Mouse (Mus musculus) cerebellum, postnatal 25 days (tissue): ENCODE results near the gene Arl2bp.
A peak's percentile ranks its signal among the peaks of the same experiment; 100 is the strongest.

Experiments
- DNase-seq, 2 experiments: peaks; one replicate each; pipeline ENCODE4 v3.0.0; 2021; ENCODE audit warnings: mixed read lengths in 2 of 2

Gene Arl2bp

GRCm38 (mm10) chr8:94695994-94696384 is 29.6 kb downstream of the Arl2bp start, which contains the start of gene Pllp:
Pllp (minus strand) TSS chr8:94696278.
- DNase-seq: peak in 1 of 2 experiments; percentile 49

- DNase-seq: no peak
Measured at GRCm38 (mm10) chr8:94696566-94696965, 30.2 kb downstream of the Arl2bp start.

GRCm38 (mm10) chr8:94697956-94698355 is 31.6 kb downstream of the Arl2bp start:
- DNase-seq: peak in 1 of 2 experiments; percentile 1

GRCm38 (mm10) chr8:94699366-94699765 is 33.0 kb downstream of the Arl2bp start:
- peak in 1 of 2 experiments; percentile 6 for DNase-seq

- DNase-seq: no peak
Measured at GRCm38 (mm10) chr8:94700421-94700935, 34.1 kb downstream of the Arl2bp start.

GRCm38 (mm10) chr8:94702156-94702555 is 35.8 kb downstream of the Arl2bp start:
- DNase-seq: no peak

GRCm38 (mm10) chr8:94702844-94703813 is 36.7 kb downstream of the Arl2bp start:
- DNase-seq: peak; percentile 70 to 80

- peak; percentile 98 to 100 for DNase-seq
Measured at GRCm38 (mm10) chr8:94703972-94704668, 37.7 kb downstream of the Arl2bp start.

GRCm38 (mm10) chr8:94704669-94704984 is 38.2 kb downstream of the Arl2bp start:
- no peak for DNase-seq

GRCm38 (mm10) chr8:94705581-94706245 is 39.3 kb downstream of the Arl2bp start:
- DNase-seq: no peak

GRCm38 (mm10) chr8:94706732-94707395 is 40.5 kb downstream of the Arl2bp start:
- peak in 1 of 2 experiments; percentile 19 for DNase-seq

- no peak for DNase-seq
Measured at GRCm38 (mm10) chr8:94710336-94710735, 43.9 kb downstream of the Arl2bp start.

GRCm38 (mm10) chr8:94711160-94711718 is 44.8 kb downstream of the Arl2bp start:
- DNase-seq: peak; percentile 84 to 86

GRCm38 (mm10) chr8:94714556-94714955 is 48.2 kb downstream of the Arl2bp start:
- DNase-seq: no peak

GRCm38 (mm10) chr8:94715871-94716270 is 49.5 kb downstream of the Arl2bp start:
- DNase-seq: peak in 1 of 2 experiments; percentile 24

- DNase-seq: no peak
Measured at GRCm38 (mm10) chr8:94716841-94717240, 50.4 kb downstream of the Arl2bp start.
